Mouse (Mus musculus): ENCODE measurements around the gene Gbx1. TPM values are rescaled to one million over a fixed set of nuclear protein-coding genes. Genes with fewer than 3 reads are reported as not detected.
A peak's percentile ranks its signal among the peaks of the same experiment; 100 is the strongest.

The Gbx1 gene
- total and polyA plus RNA-seq, 3 experiments, result 0.08 to 0.49 TPM; not detected in 1

DNA sequence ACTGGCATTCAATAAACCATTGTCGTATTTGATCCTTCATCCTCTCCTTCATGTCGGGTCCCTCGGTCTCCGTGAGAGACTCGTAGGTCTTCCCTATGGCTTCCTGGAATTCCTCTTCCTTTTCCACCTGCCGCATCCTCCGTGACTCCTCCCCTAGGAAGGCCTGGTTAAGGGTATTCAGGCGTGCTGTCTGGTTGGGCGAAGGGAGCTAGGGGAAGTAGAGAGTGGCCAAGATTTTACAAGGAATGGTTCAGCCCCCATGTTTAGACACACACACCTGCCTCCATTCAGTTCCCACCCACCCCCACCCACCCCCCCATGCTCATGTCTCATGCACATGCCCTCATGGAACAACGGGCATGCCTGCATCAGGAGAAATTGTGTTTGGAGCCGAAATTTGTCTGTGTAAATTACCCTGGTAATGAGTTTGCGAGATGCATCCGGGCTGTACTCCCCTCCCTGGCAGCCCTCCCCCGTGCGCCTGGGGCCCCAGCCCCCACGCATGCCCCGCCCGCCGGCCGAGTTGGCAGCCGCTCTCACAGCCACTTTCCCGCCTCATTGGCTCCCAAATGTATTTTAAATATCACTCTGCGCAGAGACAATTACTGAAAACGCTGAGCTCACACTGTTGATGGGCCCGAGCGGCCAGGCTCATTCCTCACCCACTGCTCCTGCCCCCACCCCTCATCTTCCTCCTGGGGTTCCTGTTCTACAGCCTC lies 23.8 kb upstream of the Gbx1 start:
- Histone ChIP-seq H3K27ac (ENCODE audit: control insufficient read depth, low read depth, low read length) (no peak overlapping the region), H3K9ac (ENCODE audit: control insufficient read depth, low read depth, low read length, poor library complexity, severe bottlenecking) (no peak overlapping the region)

DNA sequence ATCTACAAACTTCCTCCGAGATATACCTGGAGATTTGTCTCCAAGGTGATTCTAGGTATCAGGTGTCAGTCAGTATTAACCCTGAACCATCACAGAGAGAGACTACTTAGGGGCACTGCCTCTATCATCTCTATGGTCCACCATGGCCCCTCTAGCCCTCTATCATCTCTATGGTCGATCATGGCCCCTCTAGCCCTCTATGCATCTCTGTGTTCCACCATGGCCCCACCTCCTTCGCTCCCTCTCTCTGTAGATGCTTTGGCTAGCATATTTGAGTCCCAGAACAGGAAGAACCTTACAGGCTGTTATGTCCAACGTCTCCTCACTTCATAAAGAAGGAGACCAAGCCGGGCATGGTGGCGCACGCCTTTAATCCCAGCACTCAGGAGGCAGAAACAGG lies 15.6 kb upstream of the Gbx1 start:
- no peak overlapping the region for H3K27ac ChIP-seq (ENCODE audit: control insufficient read depth, low read depth, low read length)
- peaks cover 0 to 8% of the 10 kb centered on the region in 2 experiments; a peak in 2 of 4 replicates for H3K4me1 ChIP-seq (ENCODE audit: control insufficient read depth in 1 of 2, insufficient read depth in 2 of 2, low read length in 2 of 2)
- no peak overlapping the region for H3K9ac ChIP-seq (ENCODE audit: control insufficient read depth, low read depth, low read length, poor library complexity, severe bottlenecking)
- DNase-seq (ENCODE audit: low read depth, low spot score), result peak; percentile 83
- peaks cover 0 to 5% of the 10 kb centered on the region in 2 experiments; a peak in 2 of 4 replicates for H3K27me3 ChIP-seq (ENCODE audit: control insufficient read depth in 1 of 2, insufficient read depth in 2 of 2, low read length in 2 of 2)
- no peaks in the 10 kb centered on the region for H3K79me2 ChIP-seq (ENCODE audit: control insufficient read depth, insufficient read depth, low read length, poor library complexity)
- H3K9me3 ChIP-seq (replicated peaks; ENCODE audit: insufficient read depth, low read length), result no peaks in the 10 kb centered on the region
- no peaks in the 10 kb centered on the region for H3K36me3 ChIP-seq (ENCODE audit: control insufficient read depth in 1 of 2, insufficient read depth in 2 of 2, low read length in 2 of 2)
- H3K4me3 ChIP-seq (ENCODE audit: control insufficient read depth in 1 of 2, insufficient read depth in 1 of 2, low read depth in 2 of 2, low read length in 2 of 2), result no peak overlapping the region
- TF ChIP-seq TAL1 (IDR thresholded peaks at IDR 0.05; ENCODE audit: low read length) (no peak), BHLHE40 (IDR thresholded peaks at IDR 0.05; ENCODE audit: borderline replicate concordance, low read depth, low read length) (no peak), HCFC1 (IDR thresholded peaks at IDR 0.05; ENCODE audit: low read depth, low read length) (peak; percentile 82), POLR2AphosphoS2 (IDR thresholded peaks at IDR 0.05; ENCODE audit: low read length) (no peak), MAZ (IDR thresholded peaks at IDR 0.05; ENCODE audit: low read depth, low read length) (0 out of 2 replicates have a peak, but pooled peaks have one; percentile 39), GATA1 (IDR thresholded peaks at IDR 0.05; ENCODE audit: low read depth, low read length) (no peak), USF2 (IDR thresholded peaks at IDR 0.05; ENCODE audit: borderline replicate concordance in 1 of 2, insufficient read depth in 1 of 2, low read depth in 1 of 2, low read length in 2 of 2) (no peak), MYB (IDR thresholded peaks at IDR 0.05; ENCODE audit: low read depth, low read length) (no peak), RAD21 (IDR thresholded peaks at IDR 0.05; ENCODE audit: low read depth, low read length) (no peak), ZMIZ1 (IDR thresholded peaks at IDR 0.05; ENCODE audit: low read depth, low read length) (no peak), ZKSCAN1 (IDR thresholded peaks at IDR 0.05; ENCODE audit: low read depth, low read length) (no peak), E2F4 (IDR thresholded peaks at IDR 0.05; ENCODE audit: borderline replicate concordance, low read depth, low read length) (no peak), POLR2AphosphoS5 (IDR thresholded peaks at IDR 0.05; ENCODE audit: borderline replicate concordance, low read depth, low read length) (no peak), TBP (IDR thresholded peaks at IDR 0.05; ENCODE audit: low read depth, low read length) (peak; percentile 68), NRF1 (IDR thresholded peaks at IDR 0.05; ENCODE audit: insufficient read depth, low read depth, low read length, poor library complexity, severe bottlenecking) (no peak), USF1 (IDR thresholded peaks at IDR 0.05; ENCODE audit: low read depth, low read length) (no peak), SIN3A (IDR thresholded peaks at IDR 0.05; ENCODE audit: low read length) (peak; percentile 48; the same call in 1 of the 2 replicates), CHD1 (IDR thresholded peaks at IDR 0.05; ENCODE audit: low read depth, low read length) (no peak), TCF12 (IDR thresholded peaks at IDR 0.05; ENCODE audit: low read depth, low read length) (no peak), ZC3H11A (IDR thresholded peaks at IDR 0.05; ENCODE audit: low read depth, low read length) (no peak), CHD2 (IDR thresholded peaks at IDR 0.05; ENCODE audit: low read length) (no peak), UBTF (IDR thresholded peaks at IDR 0.05; ENCODE audit: borderline replicate concordance, insufficient read depth, low read depth, low read length) (no peak), RCOR1 (IDR thresholded peaks at IDR 0.05; ENCODE audit: low read depth, low read length) (no peak), SMC3 (IDR thresholded peaks at IDR 0.05; ENCODE audit: low read depth, low read length) (no peak), MEF2A (IDR thresholded peaks at IDR 0.05; ENCODE audit: extremely low read depth, insufficient replicate concordance, low read depth, low read length, poor library complexity, severe bottlenecking) (no peak), MYC (IDR thresholded peaks at IDR 0.05; ENCODE audit: low read depth, low read length) (no peak)

More for the DNA sequence above, 23.8 kb upstream of the Gbx1 start:
- DNase-seq (ENCODE audit: low read depth, low spot score), result no peak
- no peaks in the 10 kb centered on the region for H3K79me2 ChIP-seq (ENCODE audit: control insufficient read depth, insufficient read depth, low read length, poor library complexity)
- no peaks in the 10 kb centered on the region for H3K9me3 ChIP-seq (replicated peaks; ENCODE audit: insufficient read depth, low read length)
- peaks cover 9 to 21% of the 10 kb centered on the region in 2 experiments for H3K27me3 ChIP-seq (ENCODE audit: control insufficient read depth in 1 of 2, insufficient read depth in 2 of 2, low read length in 2 of 2)
- no peaks in the 10 kb centered on the region for H3K36me3 ChIP-seq (ENCODE audit: control insufficient read depth in 1 of 2, insufficient read depth in 2 of 2, low read length in 2 of 2)
- H3K4me1 ChIP-seq (ENCODE audit: control insufficient read depth in 1 of 2, insufficient read depth in 2 of 2, low read length in 2 of 2), result no peaks in the 10 kb centered on the region
- TF ChIP-seq KAT2A (conservative IDR thresholded peaks at IDR 0.05; ENCODE audit: low read depth, low read length) (no peak), EP300 (IDR thresholded peaks at IDR 0.05; ENCODE audit: low read depth in 1 of 2, low read length in 2 of 2) (no peak), SIN3A (IDR thresholded peaks at IDR 0.05; ENCODE audit: low read length) (no peak), MXI1 (IDR thresholded peaks at IDR 0.05; ENCODE audit: low read depth, low read length) (no peak), POLR2AphosphoS5 (IDR thresholded peaks at IDR 0.05; ENCODE audit: borderline replicate concordance, low read depth, low read length) (no peak), RAD21 (IDR thresholded peaks at IDR 0.05; ENCODE audit: low read depth, low read length) (no peak), MEF2A (IDR thresholded peaks at IDR 0.05; ENCODE audit: extremely low read depth, insufficient replicate concordance, low read depth, low read length, poor library complexity, severe bottlenecking) (no peak), MAX (IDR thresholded peaks at IDR 0.05; ENCODE audit: low read length) (no peak), MAZ (IDR thresholded peaks at IDR 0.05; ENCODE audit: low read depth, low read length) (no peak), JUND (IDR thresholded peaks at IDR 0.05; ENCODE audit: low read depth, low read length) (no peak), MAFK (IDR thresholded peaks at IDR 0.05; ENCODE audit: borderline replicate concordance, low read depth, low read length) (no peak)
- H3K4me3 ChIP-seq (ENCODE audit: control insufficient read depth in 1 of 2, insufficient read depth in 1 of 2, low read depth in 2 of 2, low read length in 2 of 2), result no peak overlapping the region

Data from MEL (cell line).